Mouse (Mus musculus) bone marrow, adult 2 months (tissue): ENCODE results near the gene Vti1a.

Source experiments
- CTCF ChIP-seq: fragments of 200-500 bp; IDR thresholded peaks from 2 replicates; pipeline ENCODE4 v1.5.1; 2011; ENCODE audit warnings: low read length, control low read depth; ENCODE audit not compliant: control insufficient read depth, insufficient read depth
- POLR2A ChIP-seq: fragments of 200-500 bp; IDR thresholded peaks from 2 replicates; pipeline ENCODE4 v1.6.1; 2011; ENCODE audit warnings: low read depth, mild to moderate bottlenecking, control low read depth, low read length, borderline replicate concordance; ENCODE audit not compliant: control insufficient read depth

DNA sequence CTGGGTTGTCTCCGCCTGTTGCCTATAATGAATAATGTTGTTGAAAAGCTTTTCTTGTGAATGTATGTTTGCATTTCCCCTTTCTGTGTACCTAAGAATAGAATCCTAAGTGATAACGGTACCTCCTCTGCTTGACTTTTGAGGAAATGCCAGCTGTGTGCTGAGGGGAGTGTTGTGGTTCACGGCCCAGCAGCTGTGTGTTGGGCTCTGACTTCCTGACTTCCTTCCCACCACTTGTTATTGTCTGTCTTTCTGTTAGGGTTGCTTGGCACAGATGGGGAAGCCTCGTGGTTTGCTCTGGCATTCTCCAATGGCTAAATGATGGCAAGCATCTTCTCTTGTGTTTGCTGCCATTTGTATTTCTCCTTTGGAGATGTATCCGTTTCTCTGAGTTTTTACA is 228.4 kb downstream of the Vti1a start:
- TF ChIP-seq CTCF: no peak
- no peak for TF ChIP-seq POLR2A
